Mouse (Mus musculus) thymus, adult 2 months (tissue): ENCODE data around the gene Fscn2. TPM values are rescaled to one million over a fixed set of nuclear protein-coding genes. Genes with fewer than 3 reads are reported as not detected.

Experiments used
- DNase-seq: peaks from one replicate; pipeline ENCODE4 v3.0.0; 2021
- H3K27ac ChIP-seq: fragments of 200-500 bp; 2 replicates; pipeline ENCODE4 v1.5.1; 2012; ENCODE audit warnings: low read length, control low read depth; ENCODE audit not compliant: control insufficient read depth, insufficient read depth
- H3K27me3 ChIP-seq: fragments of 200-500 bp; 2 replicates; pipeline ENCODE4 v1.6.1; 2012; ENCODE audit warnings: mild to moderate bottlenecking, low read length, moderate library complexity, mixed read lengths; ENCODE audit not compliant: control insufficient read depth, insufficient read depth
- H3K36me3 ChIP-seq: fragments of 200-500 bp; 2 replicates; pipeline ENCODE4 v1.6.1; 2012; ENCODE audit warnings: mild to moderate bottlenecking, low read length, moderate library complexity; ENCODE audit not compliant: control insufficient read depth, insufficient read depth
- H3K4me1 ChIP-seq: fragments of 200-500 bp; replicated peaks from 2 replicates; pipeline ENCODE4 v1.6.1; 2012; ENCODE audit warnings: low read length; ENCODE audit not compliant: control insufficient read depth, insufficient read depth
- H3K4me3 ChIP-seq: fragments of 200-500 bp; 2 replicates; pipeline ENCODE4 v1.5.1; 2012; ENCODE audit warnings: mild to moderate bottlenecking, low read length, control low read depth, moderate library complexity; ENCODE audit not compliant: control insufficient read depth, insufficient read depth
- CTCF ChIP-seq: fragments of 200-500 bp; IDR thresholded peaks from 2 replicates; pipeline ENCODE4 v1.5.1; 2012; ENCODE audit warnings: mild to moderate bottlenecking, control low read depth, low read length, moderate library complexity, borderline replicate concordance; ENCODE audit not compliant: control insufficient read depth, poor library complexity, insufficient read depth; ENCODE audit errors: extremely low read depth
- POLR2A ChIP-seq: fragments of 200-500 bp; IDR thresholded peaks from 2 replicates; pipeline ENCODE4 v1.6.1; 2012; ENCODE audit warnings: mild to moderate bottlenecking, low read length, control low read depth, moderate library complexity; ENCODE audit not compliant: control insufficient read depth, poor library complexity, insufficient read depth; ENCODE audit errors: extremely low read depth
- WGBS: fragments of 180-500 bp; shearing (Covaris S2); methylation state at CpG from one replicate; pipeline ENCODE4 v1.1.7; 2018; 5-methylcytosine and 5-hydroxymethylcytosine counted together
- polyA plus RNA-seq: library from polyadenylated mRNA; depleted of rRNA; stranded (reverse); fragments of >200 nt; gene quantifications from 2 replicates; pipeline ENCODE4 v1.2.3, GENCODE M21; 2012; rRNA removed

Fscn2 gene
- 0.19 and 0.37 TPM in 2 replicates for polyA plus RNA-seq

DNA sequence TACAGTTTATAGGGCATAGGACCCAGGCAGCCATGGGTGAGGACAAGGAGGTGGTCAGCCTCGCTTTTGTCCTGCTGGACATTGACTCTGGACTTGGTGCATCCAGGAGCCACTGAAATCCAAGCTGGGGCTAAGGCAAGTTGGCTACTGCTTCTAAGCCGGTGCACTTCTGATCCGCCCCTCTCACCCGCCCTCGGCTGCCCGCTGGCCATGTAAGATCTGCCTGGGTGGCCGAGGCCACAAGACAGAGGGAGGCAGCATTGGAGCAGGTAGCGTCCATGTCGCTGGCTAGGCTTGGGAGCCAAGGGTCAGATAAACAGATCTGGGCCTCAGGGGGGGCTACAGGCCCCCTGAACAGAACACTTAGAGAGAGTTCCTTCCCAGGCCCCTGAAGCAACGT is at the start of gene Fscn2:
TSS of gene Fscn2 (plus strand) at position 240 of the 400 bp plus-strand sequence.
- Histone ChIP-seq H3K4me1 (no peaks in the 10 kb centered on the region), H3K27ac (no peak within 1 kb of the TSS), H3K27me3 (no peaks in the 10 kb centered on the region), H3K36me3 (no peaks in the 10 kb centered on the region), H3K4me3 (no peak within 1 kb of the TSS)
- no peak for TF ChIP-seq POLR2A
- 95% methylated on average over 10 of the region's 10 CpGs for WGBS
- no peak for DNase-seq

DNA sequence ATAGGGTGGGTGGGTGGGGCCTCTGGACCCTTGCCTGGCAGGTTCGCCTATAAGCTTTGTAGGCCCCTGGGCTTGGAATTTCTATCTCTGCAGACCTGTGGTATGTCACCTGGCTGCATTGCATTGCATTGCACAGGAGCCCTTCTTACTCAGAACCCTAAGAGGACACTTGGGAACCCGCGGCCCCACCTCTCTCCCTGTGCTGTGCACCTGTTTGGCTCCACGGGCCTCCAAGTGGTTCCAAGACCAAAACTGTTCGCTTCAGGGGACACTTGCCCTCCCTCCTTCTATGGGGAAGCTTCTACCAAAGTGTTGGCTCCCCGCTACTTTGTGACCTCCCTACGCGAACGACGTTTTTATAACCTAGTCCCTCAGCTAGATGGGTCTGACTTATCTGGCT is 49.8 kb upstream of the Fscn2 start:
- DNase-seq = no peak
- H3K27ac ChIP-seq = no peak overlapping the region
- no peak overlapping the region for H3K4me3 ChIP-seq
- no peaks in the 10 kb centered on the region for H3K36me3 ChIP-seq
- H3K27me3 ChIP-seq = no peaks in the 10 kb centered on the region
- TF ChIP-seq CTCF = no peak
- TF ChIP-seq POLR2A = no peak
- H3K4me1 ChIP-seq = peaks cover 27% of the 10 kb centered on the region
- 64% methylated on average over 10 of the region's 10 CpGs for WGBS

DNA sequence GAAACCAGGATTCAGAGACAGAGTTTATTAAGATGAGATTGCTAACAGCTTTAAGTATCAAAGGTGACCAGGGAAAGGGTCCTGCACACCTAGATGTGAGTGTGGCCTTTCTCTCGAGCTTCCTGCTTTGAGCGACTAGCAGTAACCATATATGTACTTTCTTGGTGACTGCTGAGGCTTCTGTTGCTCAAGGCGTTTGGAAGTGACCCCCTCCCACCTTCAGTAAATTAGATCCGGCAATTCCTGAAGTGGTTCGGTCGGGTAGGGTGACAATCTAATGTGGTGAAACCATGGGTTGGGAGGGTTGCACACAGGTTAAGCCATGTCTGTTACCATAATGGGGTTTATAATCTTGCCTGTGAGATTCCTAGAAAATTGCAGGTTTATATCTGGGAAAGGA is 49.3 kb upstream of the Fscn2 start:
- Histone ChIP-seq H3K4me1 (peaks cover 30% of the 10 kb centered on the region), H3K4me3 (no peak overlapping the region), H3K27me3 (no peaks in the 10 kb centered on the region), H3K36me3 (no peaks in the 10 kb centered on the region), H3K27ac (no peak overlapping the region)
- TF ChIP-seq CTCF (no peak), POLR2A (no peak)
- WGBS = 93% methylated on average over 6 of the region's 6 CpGs
- no peak for DNase-seq

DNA sequence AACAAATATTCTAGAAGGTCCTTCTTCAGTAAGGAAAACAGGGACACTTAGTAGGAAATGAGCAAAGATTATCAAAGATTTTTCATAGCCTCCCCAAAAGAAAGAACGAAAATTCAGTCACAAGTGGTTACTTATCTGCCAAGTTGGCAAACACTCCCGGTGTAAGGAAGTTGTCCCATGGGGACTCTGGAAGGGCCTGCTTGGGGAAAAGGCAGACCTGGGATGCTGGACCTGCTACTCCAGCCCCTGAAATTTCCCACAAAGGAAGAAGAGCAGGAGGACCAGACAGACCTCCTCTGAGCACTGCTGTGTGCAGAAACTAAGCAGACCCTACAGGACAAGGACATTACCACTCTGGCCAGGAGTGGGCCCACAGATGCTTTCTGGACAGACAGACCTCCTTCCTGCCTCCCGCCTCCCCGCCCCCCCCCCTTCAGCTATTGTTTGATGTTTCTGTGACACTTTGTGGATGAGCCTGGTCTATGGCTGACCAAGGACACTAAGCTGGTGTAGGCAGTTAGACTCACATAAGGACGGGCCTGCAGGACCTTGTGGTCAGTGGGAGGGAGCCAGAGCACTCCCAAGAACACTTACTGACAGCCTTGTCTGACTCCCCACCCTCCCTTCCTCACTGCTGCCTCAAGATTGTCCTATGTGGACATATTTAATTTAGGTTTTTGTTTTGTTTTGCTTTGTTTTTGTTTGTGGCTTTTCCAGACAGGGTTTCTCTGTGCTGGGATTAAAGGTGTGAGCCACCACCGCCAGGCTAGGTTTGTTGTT is 47.2 kb upstream of the Fscn2 start:
- Histone ChIP-seq H3K36me3 (no peaks in the 10 kb centered on the region), H3K4me3 (no peak overlapping the region), H3K4me1 (peaks cover 25% of the 10 kb centered on the region), H3K27ac (no peak overlapping the region), H3K27me3 (no peaks in the 10 kb centered on the region)
- DNase-seq = no peak
- TF ChIP-seq CTCF (no peak), POLR2A (no peak)
- 90% methylated on average over 6 of the region's 6 CpGs for WGBS

DNA sequence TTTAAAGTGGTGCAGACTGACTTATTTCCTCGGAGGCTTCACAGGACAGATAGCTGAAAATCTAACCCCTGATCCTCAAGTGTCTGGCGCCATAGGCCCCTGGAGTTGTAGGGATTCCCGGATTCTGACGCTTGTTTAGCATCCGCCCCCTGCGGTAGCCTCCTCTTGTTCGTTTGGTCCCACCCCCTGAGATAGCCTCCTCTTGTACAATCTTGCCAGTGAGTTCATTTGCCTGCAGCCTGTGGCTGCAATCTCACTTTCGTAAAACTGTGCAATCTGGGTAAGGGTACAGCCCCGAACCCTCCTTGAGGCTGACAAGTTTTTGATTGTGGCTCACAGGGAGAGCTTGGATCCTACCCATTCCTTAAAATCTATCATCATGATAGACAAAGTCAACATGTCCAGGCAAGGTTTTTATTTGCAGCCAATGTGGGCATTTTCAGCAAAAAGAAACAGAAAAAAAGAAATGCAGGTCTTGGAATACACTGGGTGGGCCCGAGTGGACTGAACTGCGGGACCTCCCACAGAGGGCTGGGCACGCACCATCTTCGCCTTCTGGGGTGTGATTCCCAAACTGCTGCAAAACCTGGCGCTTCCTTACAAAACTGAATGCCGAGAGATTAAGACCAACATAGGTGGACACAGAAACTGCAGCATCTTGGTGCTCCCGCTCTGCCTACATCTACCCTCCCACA is 46.5 kb upstream of the Fscn2 start:
- Histone ChIP-seq H3K4me1 (peaks cover 25% of the 10 kb centered on the region), H3K27me3 (no peaks in the 10 kb centered on the region), H3K36me3 (no peaks in the 10 kb centered on the region), H3K4me3 (no peak overlapping the region), H3K27ac (no peak overlapping the region)
- WGBS = 93% methylated on average over 16 of the region's 16 CpGs
- TF ChIP-seq CTCF (no peak), POLR2A (no peak)
- no peak for DNase-seq

DNA sequence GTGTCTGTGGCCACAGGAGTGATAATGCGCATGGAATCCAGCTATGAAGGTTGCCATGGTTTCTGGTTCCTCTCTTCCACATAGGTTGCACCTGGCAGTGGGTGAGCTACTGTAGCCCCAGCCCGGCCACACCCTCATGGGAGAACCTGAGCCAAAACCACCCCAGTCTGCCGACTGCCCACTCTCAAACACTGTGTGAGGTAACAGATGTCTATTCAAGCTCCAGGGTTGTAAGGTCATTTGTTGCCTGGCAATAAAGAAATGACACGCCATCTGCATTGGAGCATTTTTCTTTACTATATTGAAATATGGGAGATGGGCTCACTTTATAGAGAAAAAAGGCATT is 45.9 kb upstream of the Fscn2 start:
- no peak for TF ChIP-seq CTCF
- Histone ChIP-seq H3K27me3 (no peaks in the 10 kb centered on the region), H3K27ac (no peak overlapping the region), H3K4me3 (no peak overlapping the region), H3K36me3 (no peaks in the 10 kb centered on the region), H3K4me1 (peaks cover 25% of the 10 kb centered on the region)
- DNase-seq = no peak
- 23% methylated on average over 4 of the region's 4 CpGs for WGBS
